Mouse (Mus musculus) spleen, postnatal 10 days (tissue): ENCODE results near the gene Lrmda.

Experiments used
- DNase-seq, 2 experiments: peaks; one replicate each; pipeline ENCODE4 v3.0.0; 2021 to 2022; ENCODE audit warnings: low spot score in 2 of 2

Lrmda gene

DNA sequence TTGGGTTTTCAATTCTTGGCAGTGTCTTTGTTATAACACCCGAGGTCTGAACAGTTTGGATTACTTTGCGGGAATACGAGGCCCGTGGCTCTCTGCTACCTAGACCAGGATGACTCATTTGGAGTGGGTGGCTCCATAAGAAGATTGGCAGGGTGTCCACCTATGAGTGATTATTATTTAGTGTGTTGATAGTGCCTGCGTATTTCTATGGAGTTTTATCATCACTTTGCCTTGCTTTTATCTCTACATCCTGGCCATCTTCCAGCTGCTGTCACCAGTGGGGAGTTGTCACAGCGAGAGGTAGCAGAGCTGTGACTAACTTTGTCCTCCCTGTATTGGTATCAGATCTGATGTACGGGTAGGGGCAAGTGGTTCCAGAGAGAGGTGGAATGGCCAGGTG, 393.7 kb downstream of the Lrmda start:
- no peak for DNase-seq

DNA sequence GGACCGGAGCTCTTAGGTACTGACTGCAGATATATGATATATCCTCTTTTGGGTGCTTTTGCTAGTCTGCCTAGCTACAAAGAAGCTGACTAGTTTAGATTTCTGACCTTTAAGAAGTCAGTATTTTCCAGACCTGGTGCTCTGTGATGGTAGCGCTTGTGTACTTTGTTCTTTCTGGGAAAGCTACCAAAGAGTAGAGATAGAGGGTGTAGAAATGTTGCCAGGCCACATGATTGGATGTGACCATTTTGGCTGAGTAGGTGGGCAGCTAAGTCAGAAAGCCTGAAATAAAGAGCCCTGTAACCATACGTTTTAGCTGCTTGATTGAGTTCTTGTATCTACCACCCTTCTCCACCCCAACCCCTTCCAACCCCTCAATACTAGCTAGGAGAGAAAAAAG, 398.2 kb downstream of the Lrmda start:
- no peak for DNase-seq

DNA sequence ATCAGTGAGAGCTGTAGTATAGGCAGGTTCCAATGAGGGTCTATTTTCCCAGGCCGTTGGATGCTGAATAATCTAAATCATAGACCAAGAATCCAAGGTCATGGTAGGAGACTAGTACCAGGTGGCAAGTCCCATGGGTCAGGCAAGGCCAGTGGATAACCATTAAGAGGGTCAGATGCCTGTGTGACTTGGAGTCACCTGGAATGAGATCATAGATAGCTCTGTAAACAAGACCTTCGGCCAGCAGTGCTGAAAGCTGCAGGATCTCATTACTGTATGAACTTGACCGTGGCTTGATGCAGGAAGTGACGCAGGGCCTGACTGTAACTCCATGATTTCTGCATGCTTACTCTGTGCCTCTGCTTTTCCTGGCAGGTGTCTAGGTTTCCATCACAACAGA, 402.2 kb downstream of the Lrmda start:
- no peak for DNase-seq

DNA sequence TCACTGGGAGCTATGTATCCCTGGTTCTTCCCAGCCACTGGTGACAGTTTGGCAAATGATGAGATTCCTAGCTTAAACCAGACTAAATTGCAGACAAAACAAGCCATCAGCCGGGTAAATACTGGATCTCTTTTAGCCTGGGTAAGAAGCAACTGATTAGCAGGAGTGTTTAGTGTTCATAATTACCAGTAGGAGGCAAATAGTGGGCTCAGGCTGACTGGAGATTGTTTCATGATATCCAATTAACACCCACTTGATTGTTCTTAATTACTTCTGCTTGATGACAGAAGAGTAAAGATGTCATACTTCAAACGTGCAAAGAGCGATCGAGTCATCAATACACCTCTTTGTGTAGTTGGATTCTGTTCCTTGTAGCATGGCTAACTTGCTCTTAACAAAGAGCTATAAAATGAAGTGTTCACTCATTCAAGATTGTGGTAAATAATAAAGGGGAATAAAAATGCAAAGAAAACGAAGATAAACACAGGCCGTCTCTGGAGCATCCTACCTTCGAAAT, 405.6 kb downstream of the Lrmda start:
- DNase-seq: no peak

DNA sequence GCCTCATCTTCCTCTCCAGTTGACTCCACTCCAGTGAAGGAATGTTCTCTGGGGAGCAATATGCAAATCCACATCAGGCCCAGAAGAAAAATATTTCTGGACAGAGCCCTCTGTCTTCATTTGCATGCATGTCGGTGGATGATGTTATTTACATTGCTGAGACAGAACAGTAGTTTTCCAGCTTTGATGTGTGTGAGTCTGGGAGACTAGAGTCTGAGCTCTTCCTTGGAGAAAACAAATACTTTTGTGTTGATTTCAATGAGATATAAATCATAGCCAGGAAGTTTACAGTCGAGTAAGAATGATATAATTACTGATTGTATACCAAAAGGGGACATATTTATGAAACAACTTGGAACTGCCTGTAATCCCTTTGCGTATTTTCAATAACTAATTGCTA, 415.9 kb downstream of the Lrmda start:
- no peak for DNase-seq

DNA sequence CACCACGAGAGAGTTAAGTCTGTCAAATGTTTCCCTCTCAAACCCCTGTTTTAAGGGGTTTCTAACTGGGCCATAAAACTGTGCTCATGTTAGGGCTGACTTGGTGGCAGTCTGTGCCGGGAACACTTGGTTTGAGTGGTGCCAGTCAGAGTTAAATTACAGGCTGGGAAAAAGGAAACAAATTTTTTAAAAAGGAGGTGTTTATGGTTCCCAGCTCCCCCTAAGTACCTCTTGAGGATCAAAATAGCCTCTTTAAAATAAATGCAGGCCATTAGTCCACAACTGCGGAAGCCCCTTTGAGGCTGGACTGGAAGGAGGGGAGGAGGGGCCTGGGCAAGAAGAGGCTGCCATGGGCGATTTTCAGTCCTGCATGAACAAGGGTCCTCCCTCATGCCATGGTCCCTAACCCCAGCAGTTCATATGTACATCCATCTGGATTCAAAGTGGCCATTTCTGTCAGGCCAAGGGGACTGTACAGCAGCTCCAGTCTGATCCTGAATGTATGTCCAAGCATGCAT, 416.4 kb downstream of the Lrmda start:
- no peak for DNase-seq

DNA sequence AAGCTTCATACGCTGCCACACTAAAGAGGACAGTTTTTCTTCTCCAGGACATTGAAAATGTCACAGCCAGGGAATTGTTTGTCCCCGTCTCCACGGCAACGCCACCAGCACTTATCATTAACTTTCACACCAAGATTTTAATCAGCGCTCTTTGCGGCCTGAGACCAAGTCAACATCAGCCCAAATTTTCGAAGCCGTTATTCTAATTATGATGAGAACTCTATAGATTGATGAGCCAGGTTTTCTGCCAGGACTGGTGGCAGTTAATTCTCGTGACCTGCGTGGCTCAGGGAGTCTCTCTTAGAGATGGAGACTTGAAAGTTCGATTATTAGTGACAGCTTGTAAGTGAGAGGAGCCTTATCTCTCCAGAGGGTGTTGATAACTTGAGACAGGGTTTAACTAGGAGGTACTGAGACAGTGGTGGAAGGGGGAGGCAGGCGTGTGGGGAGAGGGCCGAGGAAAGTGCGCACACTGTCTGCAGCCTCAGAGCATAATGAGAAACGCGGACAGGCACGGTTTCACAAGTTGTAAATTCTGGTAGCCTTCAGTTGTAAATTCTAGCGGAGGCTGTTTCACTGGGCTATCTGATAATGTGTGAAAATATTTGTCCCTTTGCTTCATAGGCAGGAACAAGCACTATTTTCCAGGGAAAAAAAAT, 421.0 kb downstream of the Lrmda start:
- no peak for DNase-seq

DNA sequence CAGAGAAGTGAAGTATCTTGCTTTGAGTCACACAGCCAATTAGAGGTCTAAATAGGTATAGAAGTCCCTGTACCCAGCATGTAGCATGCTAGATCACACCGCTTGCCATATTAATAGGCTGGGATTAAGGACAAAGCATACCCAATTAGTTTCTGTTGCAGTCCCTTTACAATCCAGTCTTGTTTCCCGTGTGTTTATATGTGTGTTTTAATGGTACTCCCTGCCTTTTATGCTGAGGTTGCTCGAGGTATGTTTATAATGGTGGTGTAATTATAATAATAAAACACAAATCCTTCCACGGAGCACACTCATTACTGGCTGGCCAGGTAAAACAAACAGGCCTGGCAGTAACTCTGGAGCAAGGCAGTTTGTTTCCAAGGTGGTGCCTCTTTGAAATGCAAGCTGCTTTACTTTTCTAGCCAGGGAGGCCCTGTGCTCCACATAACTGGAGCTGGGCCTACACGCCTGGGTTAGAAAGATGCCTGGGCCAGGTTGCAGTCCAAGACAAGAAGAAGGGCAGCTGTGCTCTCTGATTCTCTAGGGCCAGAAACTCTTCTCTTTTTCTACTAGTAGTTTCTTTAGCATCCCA, 422.4 kb downstream of the Lrmda start:
- no peak for DNase-seq

DNA sequence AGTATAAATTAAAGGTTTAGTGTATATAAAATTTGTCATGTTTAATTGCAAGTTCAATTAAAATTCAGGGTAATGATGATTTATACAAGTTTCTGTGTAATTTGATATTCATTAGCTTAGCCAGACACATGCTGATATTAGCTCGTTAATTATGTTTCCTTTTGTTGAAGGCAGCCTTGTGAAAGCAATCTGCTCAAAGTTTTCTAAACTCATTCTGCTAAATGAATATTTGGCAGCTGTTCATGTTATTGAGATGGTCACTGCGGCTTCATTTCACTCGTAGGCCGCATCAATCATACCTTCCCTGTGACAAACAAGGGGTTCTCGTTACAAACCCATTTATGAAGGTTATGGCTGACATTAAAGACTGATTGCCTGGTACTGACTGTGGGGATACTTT, 423.2 kb downstream of the Lrmda start:
- no peak for DNase-seq

DNA sequence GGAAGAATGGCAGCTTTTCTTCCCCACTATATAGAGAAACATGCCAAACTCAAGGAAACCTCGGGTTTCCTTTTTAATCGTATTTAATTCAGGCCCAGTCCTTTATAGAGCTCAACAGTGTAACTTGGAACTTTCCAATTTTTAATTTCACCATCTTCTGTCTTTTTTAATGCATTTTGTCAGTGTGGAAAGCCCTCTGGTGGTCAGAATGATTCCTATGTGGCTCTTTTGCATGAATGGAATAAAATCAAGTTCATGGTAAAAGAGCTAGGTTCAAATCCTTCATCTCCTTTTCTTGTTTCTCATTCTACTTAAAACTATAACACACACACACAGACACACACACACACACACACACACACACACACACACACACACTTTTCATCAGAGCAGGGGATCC, 425.0 kb downstream of the Lrmda start:
- no peak for DNase-seq

DNA sequence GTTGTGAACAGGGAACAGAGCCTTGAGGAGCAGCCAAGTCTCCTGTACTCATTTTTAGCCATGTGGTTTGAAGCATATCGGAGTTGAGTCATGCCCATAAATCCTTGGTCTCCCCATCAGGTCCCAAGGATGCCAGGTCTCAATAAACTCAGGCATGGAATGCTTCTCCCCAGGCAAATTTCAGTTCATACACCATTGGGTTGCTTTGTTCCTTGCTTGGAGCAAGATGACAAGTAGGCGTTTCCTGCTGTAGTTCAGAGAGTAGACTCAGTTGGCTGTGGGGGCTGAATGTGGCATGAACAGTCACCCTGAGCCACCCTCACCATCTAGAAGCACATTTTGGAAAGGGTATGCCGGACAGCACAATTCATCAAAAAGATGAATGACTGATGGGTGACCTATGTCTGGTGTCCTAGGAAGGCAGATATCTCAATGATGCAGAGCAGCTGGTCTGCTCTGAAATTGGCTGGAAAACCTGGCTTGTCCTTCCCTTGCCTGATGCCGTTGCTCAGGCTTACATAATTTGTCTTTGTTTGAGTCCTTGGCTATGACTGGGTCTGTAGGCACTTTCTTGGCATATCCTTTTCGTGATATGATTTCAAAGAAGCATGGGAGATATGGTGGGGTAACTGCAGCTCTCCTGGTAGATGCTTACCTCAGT, 425.8 kb downstream of the Lrmda start:
- no peak for DNase-seq

DNA sequence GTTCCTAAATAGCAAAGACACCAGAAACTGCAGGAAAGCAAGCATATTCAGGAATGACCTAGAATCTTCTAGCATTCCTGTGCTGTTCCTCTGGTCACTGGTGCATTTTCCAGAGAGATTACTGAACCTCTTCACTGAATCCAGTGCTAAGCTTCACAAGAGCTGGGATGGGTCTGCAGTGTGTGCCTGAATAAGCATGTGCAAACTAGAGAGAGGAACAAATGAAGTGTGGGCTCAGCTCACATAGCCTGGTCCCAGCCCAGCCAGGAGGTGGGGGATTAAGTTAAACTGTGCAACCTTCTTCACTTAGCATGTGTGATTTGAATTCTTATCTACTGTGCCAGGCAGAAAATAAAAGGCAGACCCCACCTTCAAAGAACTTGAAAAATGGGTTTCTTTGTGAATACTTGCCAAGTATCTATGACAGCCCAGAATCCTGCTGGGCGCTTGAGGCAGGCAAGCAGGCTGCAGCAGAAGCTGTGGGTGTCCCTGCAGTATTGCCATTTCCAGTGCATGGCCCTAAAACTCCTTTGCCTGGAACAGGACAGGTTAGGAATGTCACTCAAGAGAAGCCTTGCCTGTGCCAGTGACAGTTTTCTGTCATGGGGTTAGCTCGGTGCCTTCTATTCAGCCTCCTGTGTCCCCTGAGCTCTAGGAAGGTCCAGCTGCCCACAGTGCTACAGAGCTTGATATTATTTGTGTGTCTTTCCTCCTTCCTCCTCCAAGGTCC, 426.5 kb downstream of the Lrmda start:
- no peak for DNase-seq

DNA sequence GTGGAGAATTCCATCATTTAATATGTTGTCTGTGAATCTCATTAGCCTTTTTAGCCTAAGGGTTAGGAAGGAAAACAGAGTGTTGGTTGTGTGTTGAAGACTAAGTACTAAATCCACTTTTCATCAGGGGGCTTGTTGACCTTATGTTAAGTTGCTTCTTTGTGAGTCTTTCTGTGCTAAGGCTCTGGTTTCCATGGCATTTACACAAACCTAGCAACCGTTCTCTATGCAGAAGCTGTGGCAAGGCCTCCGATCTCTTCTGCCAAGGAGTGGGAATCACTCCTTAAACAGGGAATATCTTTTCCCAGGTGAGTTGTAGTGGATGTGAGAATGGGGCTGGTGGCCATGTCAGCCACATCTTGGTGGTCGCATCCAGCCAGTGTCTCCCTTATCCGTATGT, 432.1 kb downstream of the Lrmda start:
- no peak for DNase-seq

DNA sequence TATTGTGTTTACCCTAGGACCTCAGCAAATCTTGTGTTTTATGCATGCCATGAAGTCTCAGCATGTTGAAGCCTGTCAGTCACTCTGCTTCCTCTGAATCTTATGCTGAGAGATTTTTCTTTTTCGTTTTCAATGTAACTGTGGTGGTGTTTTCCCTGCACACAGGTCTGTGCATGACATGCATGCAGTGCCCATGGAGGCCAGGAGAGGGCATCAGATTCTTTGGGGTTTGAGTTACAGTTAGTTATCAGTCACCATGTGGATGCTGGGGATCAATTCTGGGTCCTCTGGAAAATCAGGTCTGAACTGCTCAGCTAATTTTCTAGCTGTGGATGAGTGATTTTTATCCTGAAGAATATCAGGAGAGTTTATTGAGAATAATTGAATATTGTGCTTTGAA, 444.8 kb downstream of the Lrmda start:
- DNase-seq: no peak

DNA sequence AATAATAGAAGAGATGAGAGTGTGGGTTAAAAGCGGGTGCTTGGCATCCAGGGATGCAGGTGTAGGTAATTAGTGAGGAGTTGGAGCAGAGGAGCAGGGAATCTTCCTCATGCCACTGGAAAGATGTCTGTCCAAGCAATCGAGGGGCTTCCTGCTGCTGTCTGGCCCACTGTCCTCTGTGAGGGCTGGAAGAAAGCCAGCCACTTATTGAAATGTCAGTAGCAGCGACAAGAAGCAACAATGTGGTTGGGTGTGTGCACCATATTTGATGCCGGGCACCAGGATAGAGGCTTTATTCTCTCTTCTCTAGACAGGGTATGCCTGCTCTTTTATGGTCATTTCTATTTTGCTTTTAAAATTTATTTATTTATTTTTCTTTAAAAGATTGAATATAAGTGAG, 451.5 kb downstream of the Lrmda start:
- no peak for DNase-seq

DNA sequence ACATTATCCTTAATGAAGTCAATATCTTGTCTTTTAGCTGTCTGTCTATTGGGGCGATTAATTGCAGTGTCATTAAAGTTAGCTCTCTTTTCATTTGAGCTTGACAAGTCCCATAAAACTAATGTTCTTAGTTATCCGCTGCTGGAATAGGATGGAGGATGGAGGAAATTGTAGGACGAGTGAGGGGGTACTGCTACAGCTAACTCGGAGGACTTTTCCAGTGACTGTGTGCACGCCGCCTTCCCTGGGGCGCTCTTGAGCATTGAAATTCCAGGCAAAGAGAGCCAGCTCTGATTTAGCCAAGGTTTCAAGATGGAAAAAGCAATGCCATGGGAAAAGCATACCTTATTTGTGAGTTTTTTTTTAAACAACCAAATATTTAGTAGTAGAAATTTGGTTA, 453.9 kb downstream of the Lrmda start:
- no peak for DNase-seq

DNA sequence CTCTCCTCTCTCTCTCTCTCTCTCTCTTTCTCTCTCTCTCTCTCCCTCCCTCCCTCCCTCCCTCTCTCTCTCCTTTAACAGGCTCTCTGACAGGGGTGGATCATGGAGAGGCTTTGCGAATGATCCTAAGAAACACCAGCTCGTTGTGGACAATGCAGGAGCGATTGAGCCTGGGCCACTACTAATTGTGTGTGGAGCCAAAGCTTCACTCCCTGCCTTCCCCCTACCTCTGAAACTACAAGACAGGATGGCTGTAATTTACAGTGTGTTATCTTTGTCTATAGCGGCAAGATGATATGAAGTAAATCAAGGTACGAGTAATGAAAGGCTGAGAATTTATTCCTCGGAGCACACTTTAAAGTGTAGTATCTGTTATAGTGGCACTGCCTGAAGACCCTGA, 454.5 kb downstream of the Lrmda start:
- no peak for DNase-seq

DNA sequence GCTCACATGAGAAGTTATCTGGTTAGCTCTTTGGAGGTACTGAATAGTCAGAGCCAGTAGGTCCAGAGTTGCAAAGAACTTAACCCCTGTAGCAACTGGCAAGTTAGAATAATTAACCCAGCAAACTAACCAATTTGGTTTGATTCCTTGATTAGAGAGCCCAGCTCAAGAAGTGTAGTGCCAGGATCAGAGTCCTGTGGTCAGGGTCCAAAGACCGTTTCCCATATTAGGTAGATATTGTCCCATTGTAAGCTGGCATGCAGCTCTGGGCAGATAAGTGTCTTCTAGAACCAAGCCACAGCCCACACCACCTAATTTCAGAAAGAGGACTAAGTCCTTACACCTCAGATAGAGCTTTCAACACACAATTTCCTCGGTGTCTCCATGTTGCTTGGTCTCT, 473.8 kb downstream of the Lrmda start:
- no peak for DNase-seq

DNA sequence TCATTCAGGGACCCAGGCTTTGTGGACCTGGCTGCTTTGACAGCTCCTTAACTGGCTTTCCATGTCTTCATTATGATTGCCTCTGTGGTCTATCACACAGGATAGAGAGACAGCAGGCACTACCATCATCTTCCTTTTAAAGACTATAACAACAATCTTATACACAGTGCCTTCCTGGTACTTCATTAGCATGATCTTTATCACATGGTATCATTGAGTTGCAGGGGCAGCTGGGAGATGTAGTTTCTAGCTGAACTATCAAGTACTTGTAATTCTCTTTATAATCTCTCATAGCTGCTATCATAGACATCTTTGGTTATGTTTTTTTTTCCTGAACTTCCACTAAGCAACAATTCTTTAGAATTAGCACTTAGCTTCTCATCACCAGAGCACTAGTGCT, 474.8 kb downstream of the Lrmda start:
- no peak for DNase-seq

DNA sequence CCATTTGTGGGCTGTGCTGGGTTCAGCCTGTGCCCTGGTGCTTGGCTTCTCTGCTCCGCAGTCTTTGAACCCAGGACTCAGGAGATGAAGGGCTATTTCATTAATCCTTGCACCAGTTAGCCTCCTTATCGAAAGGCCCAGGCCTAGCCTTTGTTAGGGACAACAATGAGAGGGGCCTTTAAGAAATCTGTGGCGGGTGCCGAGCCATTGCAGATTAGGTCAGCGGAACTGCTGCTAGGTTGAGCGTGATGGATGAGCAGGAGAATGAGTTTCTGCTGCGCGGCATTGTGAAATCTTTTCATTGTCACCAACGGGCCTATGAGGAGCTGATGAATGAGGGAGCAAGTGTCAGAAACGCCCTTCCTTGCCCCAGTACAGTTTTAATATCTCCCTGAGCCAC, 475.4 kb downstream of the Lrmda start:
- DNase-seq: no peak

DNA sequence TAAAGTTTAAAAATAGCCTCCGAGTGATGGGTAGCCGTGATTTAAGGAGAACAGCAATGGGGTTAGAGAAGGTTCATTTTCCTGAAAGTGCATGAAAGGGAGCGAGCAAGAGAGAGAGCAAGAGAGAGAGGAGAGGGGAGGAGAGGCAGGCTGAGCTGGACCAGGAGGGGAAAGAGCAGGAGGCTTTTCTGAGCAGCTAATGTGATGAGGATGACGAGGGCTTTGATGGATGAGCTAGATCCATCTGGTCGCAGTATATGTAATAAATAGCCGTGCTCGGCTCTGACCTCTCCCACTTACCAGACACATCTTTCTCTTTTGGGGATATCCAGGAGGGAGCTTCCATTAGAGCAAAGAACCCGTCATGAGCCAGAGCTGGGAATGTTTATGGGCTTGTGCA, 475.8 kb downstream of the Lrmda start:
- DNase-seq: no peak

DNA sequence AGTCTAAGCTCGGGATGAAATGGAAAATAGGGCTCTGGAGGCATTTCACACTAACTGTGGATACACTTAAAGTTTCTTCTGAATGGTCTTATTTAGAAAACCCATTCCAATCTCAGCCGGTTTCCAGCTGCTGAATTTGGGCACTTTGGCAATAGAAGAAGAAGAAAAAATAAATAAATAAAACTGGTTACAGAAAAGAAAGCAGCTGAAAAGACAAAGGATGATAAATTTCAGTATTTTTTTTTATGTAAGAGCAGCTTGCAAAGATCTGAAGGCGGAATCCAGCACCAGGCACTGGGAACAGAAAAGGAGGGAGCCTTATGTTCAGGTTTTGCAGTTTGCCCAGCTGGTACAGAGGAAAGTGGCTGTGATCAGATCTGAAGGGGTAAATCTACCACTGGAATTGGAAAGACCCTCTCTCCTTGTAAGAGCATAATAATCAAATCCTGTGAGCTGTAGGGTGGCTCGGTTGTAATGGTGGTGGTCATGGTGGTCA, 478.2 kb downstream of the Lrmda start:
- no peak for DNase-seq
